Mouse (Mus musculus) testis, postnatal 14 days (tissue): ENCODE measurements around the gene Rdh19.
A peak's percentile ranks its signal among the peaks of the same experiment; 100 is the strongest.
"Not testable (repeated sequence)": the region's sequence is repeated elsewhere in the genome, so short reads cannot be mapped to it uniquely, and the experiment has no call there.

ENCODE experiments used
- DNase-seq: peaks from one replicate; pipeline ENCODE4 v3.0.0; 2021; ENCODE audit warnings: low spot score

The Rdh19 gene

DNA sequence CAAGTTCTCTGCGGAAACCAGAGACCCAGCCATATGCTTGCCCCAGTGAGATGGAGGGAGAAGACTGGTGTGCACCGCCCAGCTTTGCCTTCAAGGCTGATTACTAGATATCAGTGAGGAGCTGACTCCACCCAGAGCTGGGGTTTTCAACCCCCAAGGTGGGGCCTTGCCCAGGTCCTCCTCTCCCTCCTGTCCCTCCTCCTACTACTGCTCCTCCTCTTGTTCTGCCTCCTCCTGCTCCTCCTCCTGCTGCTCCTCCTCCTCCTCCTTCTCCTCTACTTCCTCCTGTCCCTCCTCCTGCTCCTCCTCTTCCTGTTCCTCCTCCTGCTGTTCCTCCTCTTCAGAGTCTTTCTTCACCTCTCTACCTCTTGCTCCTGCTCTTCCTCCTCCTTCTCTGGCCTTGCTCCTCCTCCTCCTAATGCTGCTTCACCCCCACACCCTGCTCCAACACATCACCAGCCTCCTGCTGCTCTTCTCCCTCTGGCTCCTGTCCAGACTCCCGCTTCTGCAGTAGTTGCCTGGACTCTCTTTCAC is 29.5 kb downstream of the Rdh19 start:
- DNase-seq: no peak

GRCm38 (mm10) chr10:127881041-127881440 is 31.3 kb downstream of the Rdh19 start:
- no peak for DNase-seq

DNA sequence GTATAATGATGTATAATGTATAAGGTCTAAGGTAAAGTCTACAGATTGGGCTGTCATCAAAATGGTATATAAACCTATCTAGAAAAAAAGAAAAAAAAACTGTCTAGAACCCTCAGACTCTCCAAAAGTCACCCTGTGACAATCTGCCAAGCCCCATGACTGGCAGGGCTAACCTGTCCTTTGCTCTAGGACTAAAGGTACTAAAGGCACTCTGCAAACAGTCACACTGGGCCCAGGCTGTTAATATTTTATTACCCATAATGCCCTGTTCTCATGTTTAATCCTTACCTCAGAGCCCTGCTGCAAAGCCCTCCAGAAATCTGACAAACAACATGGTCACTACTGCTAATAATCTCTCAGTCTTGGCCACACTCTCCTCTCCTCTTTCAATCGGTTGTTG is 36.8 kb downstream of the Rdh19 start:
- DNase-seq: no peak

DNA sequence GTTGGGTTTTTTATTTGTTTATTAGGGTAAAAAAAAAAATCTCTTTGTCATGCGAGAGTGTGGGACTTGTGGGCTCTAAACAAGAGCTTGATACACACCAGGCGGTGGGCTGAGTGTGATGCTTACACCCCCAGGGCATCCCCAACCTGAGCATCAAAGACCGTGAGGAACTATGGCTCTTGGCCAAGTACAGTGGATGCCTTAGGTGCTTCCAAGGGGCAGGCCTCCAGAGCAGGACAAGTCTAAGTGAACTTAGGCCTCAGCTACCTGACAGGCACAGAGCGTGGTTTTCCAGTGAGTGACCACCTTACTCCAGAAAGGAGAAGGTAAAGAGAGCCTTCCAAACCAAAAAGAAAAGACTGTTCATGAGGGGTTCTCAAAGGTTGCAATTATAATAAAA is 37.2 kb downstream of the Rdh19 start:
- DNase-seq: no peak

GRCm38 (mm10) chr10:127888605-127889004 is 38.9 kb downstream of the Rdh19 start, which contains the start of gene Rdh7:
Gene Rdh7, minus strand, starts transcription at chr10:127888817.
- DNase-seq: no peak

GRCm38 (mm10) chr10:127891481-127891880 is 41.8 kb downstream of the Rdh19 start:
- DNase-seq: no peak

GRCm38 (mm10) chr10:127893163-127894022 is 43.7 kb downstream of the Rdh19 start:
- DNase-seq: not testable (repeated sequence)

DNA sequence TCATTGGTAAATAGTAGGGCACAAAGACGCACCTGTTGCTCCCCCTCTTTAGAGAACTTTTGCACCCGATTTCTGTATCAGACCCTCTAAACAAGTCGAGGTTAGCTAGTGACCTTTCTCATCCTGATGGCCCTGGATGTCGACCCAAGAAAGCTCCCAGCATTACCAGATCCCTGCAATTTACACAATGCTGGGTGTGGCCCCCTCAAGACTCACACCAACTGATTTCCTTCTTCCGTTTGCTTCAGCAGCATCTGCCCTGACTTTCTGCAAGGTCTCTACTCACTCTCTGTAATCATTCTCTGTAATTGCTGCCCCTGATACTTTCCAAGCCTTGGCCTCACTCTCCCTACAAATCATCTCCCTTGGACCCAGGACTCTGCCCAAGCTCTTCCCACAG is 47.0 kb downstream of the Rdh19 start:
- DNase-seq: no peak

DNA sequence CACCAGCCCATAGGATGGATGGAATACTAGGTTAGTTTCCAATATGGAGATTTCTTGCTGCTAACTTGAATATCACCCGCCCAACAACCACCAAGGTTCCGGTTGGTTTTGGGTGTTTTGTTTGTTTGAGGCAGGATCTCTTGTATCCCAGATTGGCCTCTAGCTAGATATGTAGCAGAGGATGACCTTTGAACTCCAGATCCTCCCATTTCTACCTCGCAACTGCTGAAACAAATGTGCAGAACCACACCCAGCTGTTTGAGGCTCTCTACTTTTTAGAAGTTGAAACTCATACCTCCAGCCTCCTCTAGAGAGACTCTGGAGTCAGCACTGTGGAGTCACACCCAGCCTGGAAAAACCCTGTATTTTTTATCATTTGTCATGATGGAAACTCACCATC is 47.8 kb downstream of the Rdh19 start:
- DNase-seq: no peak

DNA sequence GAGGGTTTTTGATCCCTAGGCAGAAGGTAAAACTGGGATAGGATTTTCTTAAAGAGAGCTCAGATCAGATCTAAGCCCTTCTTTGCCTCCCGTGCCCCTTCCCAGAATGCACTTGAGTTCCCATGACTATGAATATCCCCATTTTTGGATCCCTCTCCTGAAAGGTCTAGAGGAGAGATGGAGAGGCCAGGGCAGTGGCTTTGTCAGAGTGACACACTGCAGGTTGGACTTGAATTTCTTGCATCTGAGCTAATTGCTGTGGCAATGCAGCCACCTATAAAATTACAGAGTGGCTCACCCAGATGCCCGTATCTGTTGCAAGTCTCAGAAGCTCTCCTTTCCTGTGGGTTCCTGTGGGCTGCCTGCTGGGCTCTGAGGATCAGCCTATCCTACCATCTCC is 48.5 kb downstream of the Rdh19 start, which contains the start of gene Sdr9c7:
Gene Sdr9c7 (plus strand): TSS at position 301 of the 400 bp plus-strand sequence.
- no peak for DNase-seq

GRCm38 (mm10) chr10:127899783-127900182 is 50.1 kb downstream of the Rdh19 start:
- DNase-seq: no peak

GRCm38 (mm10) chr10:127901751-127902150 is 52.0 kb downstream of the Rdh19 start:
- DNase-seq: no peak

GRCm38 (mm10) chr10:127903116-127903515 is 53.4 kb downstream of the Rdh19 start:
- DNase-seq: no peak

DNA sequence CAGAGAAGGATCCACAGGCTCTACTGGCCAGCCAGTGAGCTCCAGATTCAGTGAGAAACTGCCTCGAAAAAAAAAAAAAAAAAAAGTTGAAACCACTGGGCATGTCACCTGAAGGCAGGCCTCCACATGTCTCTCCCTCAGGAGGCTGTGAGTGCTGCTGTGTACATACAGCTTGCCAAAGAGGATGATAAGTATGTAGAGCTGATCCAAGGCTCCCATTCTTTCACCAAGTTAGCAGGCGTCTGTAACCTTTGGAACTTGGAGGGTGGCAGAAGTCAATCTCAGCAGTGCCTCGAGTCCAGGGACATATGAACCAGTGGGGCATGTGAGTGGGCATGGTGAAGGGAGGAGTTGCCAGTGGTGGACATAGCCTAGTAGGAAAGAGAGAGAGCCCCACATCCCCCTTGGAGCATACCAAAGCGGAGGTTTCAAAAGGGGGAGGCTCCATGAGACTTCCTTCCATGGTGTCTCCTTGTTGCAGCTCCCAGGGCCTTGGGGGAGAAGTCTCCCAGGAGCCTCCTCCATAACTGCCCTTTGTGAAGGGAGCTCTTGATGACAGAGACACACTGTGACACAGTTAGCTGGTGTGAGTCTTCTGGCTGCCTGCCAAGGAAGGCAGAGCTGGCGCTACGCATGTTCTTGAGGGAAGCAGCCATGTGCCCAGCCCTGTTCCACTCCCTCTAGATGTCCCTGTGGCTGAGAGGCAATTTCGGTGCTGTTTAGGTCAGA is 55.2 kb downstream of the Rdh19 start:
- DNase-seq: peak; percentile 52

- peak; percentile 52 for DNase-seq
Observed at GRCm38 (mm10) chr10:127906138-127906537, 56.4 kb downstream of the Rdh19 start.

DNA sequence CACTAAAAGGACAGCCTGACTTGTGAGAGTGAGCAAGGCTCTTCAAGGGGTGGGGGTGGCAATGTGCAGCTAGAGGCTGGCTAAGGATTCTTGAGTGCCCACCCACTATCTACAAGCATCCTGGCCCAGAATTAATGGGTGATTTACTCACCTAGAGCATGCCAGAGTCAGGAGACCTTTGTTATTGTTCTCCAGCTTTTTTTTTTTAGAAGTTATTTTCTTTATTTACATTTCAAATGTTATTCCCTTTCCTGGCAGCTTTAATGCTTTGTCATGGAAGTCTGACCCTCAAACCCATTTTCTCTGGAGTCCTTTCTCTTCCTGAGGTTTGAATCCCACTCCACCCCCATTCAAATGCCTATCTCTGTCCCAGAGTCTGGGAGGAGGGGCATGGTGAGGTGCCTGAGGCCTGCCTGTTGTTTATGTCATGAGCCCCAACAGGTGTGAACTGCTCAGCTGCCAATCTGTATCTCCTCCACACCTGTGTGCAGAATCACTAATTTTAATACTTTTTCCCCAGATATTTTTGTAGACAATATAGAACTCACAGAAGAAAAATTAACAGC is 57.7 kb downstream of the Rdh19 start:
- DNase-seq: no peak
